Mouse (Mus musculus) layer of hippocampus, adult 6 months (tissue): ENCODE data around the gene Ttc9b. TPM values are rescaled to one million over a fixed set of nuclear protein-coding genes. Genes with fewer than 3 reads are reported as not detected.

Experiments used
- long read RNA-seq, 2 experiments: library from polyadenylated mRNA; unstranded; transcript quantifications; one replicate each; pipeline ENCODE4 v2.0.0; 2019 to 2020
- polyA plus RNA-seq: library from polyadenylated mRNA; unstranded; fragments of <200 nt; fragmentation: Nextera tagmentation; gene quantifications from 2 replicates; pipeline ENCODE4 v1.2.3, GENCODE M21; 2021

The Ttc9b gene
- polyA plus RNA-seq, result 37.4 and 60.6 TPM in 2 replicates
- long read RNA-seq, experiment 1, transcript Ttc9b-201 (3 exons, 2,052 nt), result major isoform, 137 of 142 reads
- long read RNA-seq, experiment 1, partial matches to known transcripts, result 5 of 142 reads
- long read RNA-seq, experiment 1, other reads (novel, unspliced or antisense), result 0 of 142 reads
- long read RNA-seq, experiment 2, transcript Ttc9b-201 (3 exons, 2,052 nt), result major isoform, 35 of 35 reads
- long read RNA-seq, experiment 2, partial matches to known transcripts, result 0 of 35 reads
- long read RNA-seq, experiment 2, other reads (novel, unspliced or antisense), result 0 of 35 reads

DNA sequence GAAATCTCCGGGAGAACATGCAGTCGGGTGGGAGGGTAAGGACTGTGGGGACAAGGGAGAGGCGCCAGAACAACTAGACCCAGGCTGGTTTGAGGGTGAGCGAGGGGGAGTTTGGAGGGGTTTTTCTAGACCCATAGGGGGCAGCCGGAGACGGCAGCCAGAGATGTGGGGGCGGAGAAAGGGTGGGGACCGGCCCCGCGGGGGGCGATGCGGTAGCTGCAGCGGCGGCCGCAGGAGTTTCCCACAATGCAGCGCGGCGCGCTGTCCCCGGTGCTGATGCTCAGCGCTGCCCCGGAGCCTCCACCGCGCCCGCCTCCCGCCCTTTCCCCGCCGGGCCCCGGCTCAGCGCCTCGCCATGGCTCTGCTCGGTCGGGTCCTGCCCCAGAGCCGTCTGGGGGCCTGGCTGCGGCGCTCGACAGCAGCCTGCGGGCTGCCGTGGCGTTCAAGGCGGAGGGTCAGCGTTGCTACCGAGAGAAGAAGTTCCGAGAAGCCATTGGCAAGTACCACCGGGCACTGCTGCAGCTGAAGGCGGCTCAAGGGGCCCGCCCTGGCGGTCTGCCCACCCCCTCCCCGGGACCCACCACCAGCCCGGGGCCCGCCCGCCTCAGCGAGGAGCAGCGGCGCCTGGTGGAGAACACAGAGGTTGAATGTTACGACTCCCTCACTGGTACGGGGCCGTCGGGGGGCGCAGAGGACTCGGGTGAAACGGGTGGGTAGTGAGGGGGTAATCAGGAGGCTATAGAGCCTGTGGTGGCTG, at the start of gene Ttc9b:
Ttc9b (plus strand) TSS at position 235 of the 757 bp plus-strand sequence.

DNA sequence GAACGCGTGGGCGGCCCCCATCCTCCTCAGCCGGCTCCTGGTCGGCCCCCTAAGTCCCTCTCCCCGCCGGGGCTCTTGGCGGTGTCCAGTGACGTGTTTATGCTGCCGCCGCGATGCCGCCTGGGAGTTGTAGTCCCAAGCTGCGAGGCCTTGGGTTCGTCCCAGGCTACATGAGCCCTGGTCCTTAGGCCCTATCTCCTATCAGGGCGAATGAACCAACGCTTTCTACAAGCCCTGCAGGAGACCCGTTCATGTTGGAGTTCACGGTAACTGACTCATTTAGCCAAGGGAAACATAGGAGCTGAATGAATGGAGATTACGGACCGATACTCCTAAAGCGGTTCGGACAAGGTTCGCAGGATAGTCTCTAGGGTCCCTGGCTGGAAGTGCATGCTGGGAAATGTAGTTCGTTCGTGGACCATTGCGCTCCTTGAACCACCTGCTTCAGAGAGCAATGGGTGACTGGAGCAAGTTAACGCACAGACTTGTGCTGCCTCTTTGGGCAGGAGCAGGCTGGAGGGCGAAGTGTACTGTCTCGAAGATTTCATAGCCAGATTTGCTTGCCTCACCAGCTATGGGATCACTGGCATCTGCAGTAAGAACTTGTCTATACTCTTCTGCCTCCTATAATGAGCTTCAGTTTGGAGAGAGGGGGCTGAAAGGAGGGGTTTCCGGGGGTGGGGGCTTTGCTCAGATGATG, 21.0 kb downstream of the Ttc9b start, which contains the start of gene Map3k10:
Map3k10 (minus strand) TSS at position 77 of the 700 bp plus-strand sequence.

DNA sequence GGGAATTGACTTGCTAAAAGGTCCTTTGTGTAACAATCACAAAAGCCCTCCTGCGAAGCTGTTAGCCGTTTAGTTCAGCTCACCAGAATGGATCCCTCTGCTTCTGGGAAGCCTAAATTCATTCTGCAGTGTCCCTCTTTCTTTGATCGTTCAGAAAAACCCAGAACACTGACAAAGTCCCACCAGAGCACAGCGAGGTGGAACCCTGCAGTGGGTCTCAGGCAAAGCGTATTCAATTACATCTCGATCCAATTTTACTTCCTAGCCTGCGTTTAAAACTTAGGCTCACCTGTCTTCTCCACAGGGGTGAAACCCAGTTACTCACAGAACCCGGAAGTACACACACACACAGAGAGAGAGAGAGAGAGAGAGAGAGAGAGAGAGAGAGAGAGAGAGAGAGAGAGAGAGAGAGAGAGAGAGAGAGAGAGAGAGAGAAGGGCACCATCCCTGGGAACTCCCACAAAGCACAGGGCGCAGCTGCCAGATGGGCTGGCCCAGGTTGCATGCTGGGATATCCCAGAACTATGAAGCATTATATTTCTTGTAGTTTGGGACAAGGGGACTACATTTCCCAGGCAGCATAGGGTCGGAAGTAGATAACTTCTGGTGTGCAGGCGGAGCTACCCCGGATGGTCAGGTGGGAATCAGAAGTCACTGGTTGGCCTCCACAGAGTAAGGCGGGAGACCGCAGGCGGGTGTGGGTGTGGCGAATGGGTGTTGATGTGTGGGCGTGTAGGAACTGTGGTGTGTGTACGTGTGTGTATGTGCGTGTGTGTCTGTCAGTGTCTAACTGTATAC, 35.3 kb downstream of the Ttc9b start, which contains the start of gene Zfp607b:
Zfp607b (plus strand) TSS at position 526 of the 798 bp plus-strand sequence.

Other genes with a start within 250 kb of the Ttc9b start
- 2.6 and 2.7 TPM in 2 replicates for gene Sptbn4, start 206.2 kb upstream of the Ttc9b start, polyA plus RNA-seq
- 41.8 and 47.3 TPM in 2 replicates for gene Blvrb, start 205.9 kb upstream of the Ttc9b start, polyA plus RNA-seq
- 3.2 and 4.1 TPM in 2 replicates for gene Sertad3, start 180.1 kb upstream of the Ttc9b start, polyA plus RNA-seq
- gene Sertad1, start 167.0 kb upstream of the Ttc9b start, polyA plus RNA-seq, result 10.4 and 13.1 TPM in 2 replicates
- gene Prx, start 154.6 kb upstream of the Ttc9b start, polyA plus RNA-seq, result 0.05 and 0.15 TPM in 2 replicates
- 7.2 and 14.8 TPM in 2 replicates for gene Hipk4, start 130.6 kb upstream of the Ttc9b start, polyA plus RNA-seq
- 471 and 602 TPM in 2 replicates for gene Pld3, start 100.7 kb upstream of the Ttc9b start, polyA plus RNA-seq
- 13.2 and 14.3 TPM in 2 replicates for gene 2310022A10Rik, start 100.7 kb upstream of the Ttc9b start, polyA plus RNA-seq
- gene Akt2, start 62.4 kb upstream of the Ttc9b start, polyA plus RNA-seq, result 106 and 111 TPM in 2 replicates
- 9.6 and 9.7 TPM in 2 replicates for gene Map3k10, start 20.7 kb downstream of the Ttc9b start, polyA plus RNA-seq
- 2.6 and 4.0 TPM in 2 replicates for gene Zfp607b, start 35.4 kb downstream of the Ttc9b start, polyA plus RNA-seq
- gene Zfp60, start 77.5 kb downstream of the Ttc9b start, polyA plus RNA-seq, result 6.1 and 8.2 TPM in 2 replicates
- gene Zfp626, start 153.3 kb downstream of the Ttc9b start, polyA plus RNA-seq, result 0.43 and 0.70 TPM in 2 replicates
- gene Zfp59, start 184.7 kb downstream of the Ttc9b start, polyA plus RNA-seq, result 2.2 and 2.8 TPM in 2 replicates
- 0.21 and 0.26 TPM in 2 replicates for gene Zfp607a, start 203.6 kb downstream of the Ttc9b start, polyA plus RNA-seq